Mouse (Mus musculus) C3H10T1/2 (cell line): ENCODE data around the gene Gpd1. TPM values are rescaled to one million over a fixed set of nuclear protein-coding genes. Genes with fewer than 3 reads are reported as not detected.

Experiments
- polyA plus RNA-seq, 2 experiments: library from polyadenylated mRNA; unstranded; fragments of >200 nt; fragmentation: generic; extraction: Trizol; gene quantifications; one replicate each; pipeline ENCODE4 v1.2.1; 2012; ENCODE audit warnings: missing spikeins in 2 of 2

Gpd1 gene
- 1 to 10 TPM in 1 of 2 experiments, under 1 TPM in 1; 0.33 to 7.5 TPM for polyA plus RNA-seq

GRCm38 (mm10) chr15:99717386-99718334, at the start of gene Gpd1:
Gpd1 (plus strand) TSS chr15:99717515.

GRCm38 (mm10) chr15:99670154-99670821, 47.0 kb upstream of the Gpd1 start, which contains the start of gene Asic1:
Asic1 (plus strand) TSS chr15:99670368.

GRCm38 (mm10) chr15:99701999-99702900, 15.1 kb upstream of the Gpd1 start, which contains the start of gene Smarcd1:
Smarcd1 (plus strand) TSS chr15:99702129.

GRCm38 (mm10) chr15:99705440-99706048, 11.8 kb upstream of the Gpd1 start, which contains the start of gene Gm17349:
Gm17349 (minus strand) TSS chr15:99705490.

GRCm38 (mm10) chr15:99725341-99726155, 8.2 kb downstream of the Gpd1 start, which contains the start of gene Cox14:
Cox14 (plus strand) TSS chr15:99725618.

GRCm38 (mm10) chr15:99772881-99772924, 55.4 kb downstream of the Gpd1 start, which contains the start of gene Cers5:
Cers5 (minus strand) TSS chr15:99772885.

Other genes with a start within 250 kb of the Gpd1 start
- gene Bcdin3d, start 242.8 kb upstream of the Gpd1 start, polyA plus RNA-seq = 10 to 100 TPM in 1 of 2 experiments, 1 to 10 TPM in 1; 9.5 to 14.9 TPM
- 1 to 10 TPM in 1 of 2 experiments, under 1 TPM in 1; 0.91 to 1.1 TPM for gene Faim2, start 189.3 kb upstream of the Gpd1 start, polyA plus RNA-seq
- gene Aqp2, start 138.5 kb upstream of the Gpd1 start, polyA plus RNA-seq = under 1 TPM; 0.13 to 0.42 TPM
- 10 to 100 TPM; 54.1 to 88.5 TPM for gene Aqp5, start 126.7 kb upstream of the Gpd1 start, polyA plus RNA-seq
- under 1 TPM in 1 of 2 experiments, not detected in 1; 0.04 TPM for gene Aqp6, start 116.1 kb upstream of the Gpd1 start, polyA plus RNA-seq
- gene Racgap1, start 65.9 kb upstream of the Gpd1 start, polyA plus RNA-seq = 100 to 1,000 TPM in 1 of 2 experiments, 10 to 100 TPM in 1; 60.2 to 163 TPM
- gene Asic1, start 47.1 kb upstream of the Gpd1 start, polyA plus RNA-seq = 10 to 100 TPM in 1 of 2 experiments, 1 to 10 TPM in 1; 3.3 to 15.2 TPM
- gene Smarcd1, start 15.4 kb upstream of the Gpd1 start, polyA plus RNA-seq = 10 to 100 TPM; 13.1 to 39.5 TPM
- gene Gm17349, start 12.0 kb upstream of the Gpd1 start, polyA plus RNA-seq = not detected
- 100 to 1,000 TPM; 101 to 413 TPM for gene Cox14, start 8.1 kb downstream of the Gpd1 start, polyA plus RNA-seq
- 100 to 1,000 TPM in 1 of 2 experiments, 10 to 100 TPM in 1; 65.9 to 104 TPM for gene Cers5, start 55.4 kb downstream of the Gpd1 start, polyA plus RNA-seq
- 100 to 1,000 TPM in 1 of 2 experiments, 1 to 10 TPM in 1; 8.3 to 132 TPM for gene Lima1, start 157.9 kb downstream of the Gpd1 start, polyA plus RNA-seq
- gene Fam186a, start 249.5 kb downstream of the Gpd1 start, polyA plus RNA-seq = under 1 TPM in 1 of 2 experiments, not detected in 1; 0.01 TPM